Mouse (Mus musculus): ENCODE measurements around the gene Havcr1. TPM values are rescaled to one million over a fixed set of nuclear protein-coding genes. Genes with fewer than 3 reads are reported as not detected.

Havcr1 gene
- total RNA-seq, 2 experiments from 2014 or later, result 0.26 TPM; not detected in 1

DNA sequence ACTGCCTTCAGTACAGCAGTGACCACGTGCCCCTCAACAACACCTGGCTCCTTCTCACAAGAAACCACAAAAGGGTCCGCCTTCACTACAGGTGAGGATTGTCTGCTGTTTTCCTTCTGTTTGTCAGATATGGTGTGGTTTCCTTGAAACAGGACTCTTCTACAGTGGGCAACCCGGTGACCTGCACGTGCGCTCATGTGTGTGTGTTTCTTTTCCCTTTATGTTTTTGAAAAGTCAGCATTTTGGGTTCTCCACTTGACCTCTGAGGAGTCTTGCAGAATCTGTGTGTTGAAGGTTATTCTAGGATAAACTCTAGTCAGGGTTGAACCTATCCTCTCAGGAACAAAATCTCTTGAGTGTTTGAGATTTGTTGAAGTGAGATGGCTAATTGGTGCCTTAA, 82.8 kb downstream of the Havcr1 start:
- no peak for ATAC-seq (replicated peaks; ENCODE audit: low FRiP score, poor library complexity, severe bottlenecking)

DNA sequence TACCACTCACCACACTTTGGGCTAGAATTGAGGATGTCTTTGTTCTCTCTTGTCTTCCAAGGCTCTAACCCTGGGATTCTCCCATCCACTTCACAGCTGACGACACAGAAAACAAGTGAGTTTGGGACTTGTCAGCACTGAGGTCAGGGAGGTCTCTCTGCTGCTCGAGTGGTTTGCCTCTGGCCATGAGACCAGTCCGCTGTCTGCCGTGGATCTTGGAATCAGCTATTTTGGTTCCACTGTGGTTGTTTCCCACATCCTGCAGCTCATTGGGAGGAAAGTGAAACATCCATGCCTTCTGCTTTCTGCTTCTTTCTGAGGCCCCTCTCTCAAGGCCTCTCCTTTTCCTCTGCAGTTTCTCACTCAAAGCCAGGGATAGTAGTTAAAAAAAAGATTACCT, 85.0 kb downstream of the Havcr1 start:
- ATAC-seq (replicated peaks; ENCODE audit: low FRiP score, poor library complexity, severe bottlenecking), result no peak

Other genes starting within 250 kb of the Havcr1 start
- not detected in 2 replicates for gene Gm12169, start 210.9 kb upstream of the Havcr1 start, total RNA-seq (2015; ENCODE audit: low replicate concordance)
- gene Gm12169, start 210.9 kb upstream of the Havcr1 start, total RNA-seq (2017; ENCODE audit: low replicate concordance), result not detected in 2 replicates
- gene BC053393, start 163.5 kb upstream of the Havcr1 start, total RNA-seq (2015; ENCODE audit: low replicate concordance), result not detected in 2 replicates
- not detected in 2 replicates for gene BC053393, start 163.5 kb upstream of the Havcr1 start, total RNA-seq (2017; ENCODE audit: low replicate concordance)
- gene Dppa1, start 105.8 kb upstream of the Havcr1 start, total RNA-seq (2015; ENCODE audit: low replicate concordance), result not detected in 2 replicates
- not detected in 2 replicates for gene Dppa1, start 105.8 kb upstream of the Havcr1 start, total RNA-seq (2017; ENCODE audit: low replicate concordance)
- not detected in 2 replicates for gene Timd2, start 28.0 kb upstream of the Havcr1 start, total RNA-seq (2015; ENCODE audit: low replicate concordance)
- gene Timd2, start 28.0 kb upstream of the Havcr1 start, total RNA-seq (2017; ENCODE audit: low replicate concordance), result not detected in 2 replicates
- gene Timd4, start 75.7 kb downstream of the Havcr1 start, total RNA-seq (2015; ENCODE audit: low replicate concordance), result 2.1 and 7.5 TPM in 2 replicates
- 2.2 and 5.6 TPM in 2 replicates for gene Timd4, start 75.7 kb downstream of the Havcr1 start, total RNA-seq (2017; ENCODE audit: low replicate concordance)

Data from erythroblast, adult 5-6 weeks (primary cell).